ENCODE assay signal across 8 mouse cellular contexts in genomic region chr15:80799074-80799633, GRCm38 (mm10).
DNase-seq lines count a peak whose midpoint lies in the region; ATAC-seq lines count a peak whose summit lies in the region.

No protein-coding gene starts in this region.

- H3K36me3 ChIP-seq in forebrain, embryonic 12.5 days (replicated peaks) = no peaks in the 10 kb centered on the region
- no peaks in the 10 kb centered on the region for H3K36me3 ChIP-seq in hindbrain, embryonic 16.5 days (ENCODE audit: control insufficient read depth, insufficient read depth, low read length)
- H3K36me3 ChIP-seq in midbrain, embryonic 12.5 days = no peaks in the 10 kb centered on the region

- H3K4me3 ChIP-seq in forebrain, embryonic 12.5 days (replicated peaks) = peak overlapping the region; percentile 57
- peak overlapping the region; percentile 58 for H3K4me3 ChIP-seq in hindbrain, embryonic 16.5 days (ENCODE audit: low read length)
- H3K4me3 ChIP-seq in midbrain, embryonic 12.5 days = peak overlapping the region; percentile 48

- H3K4me1 ChIP-seq in forebrain, embryonic 12.5 days = peaks cover 35% of the 10 kb centered on the region
- H3K4me1 ChIP-seq in hindbrain, embryonic 16.5 days (ENCODE audit: control insufficient read depth, insufficient read depth, low read depth, low read length) = peaks cover 36% of the 10 kb centered on the region
- peaks cover 39% of the 10 kb centered on the region for H3K4me1 ChIP-seq in midbrain, embryonic 12.5 days

- H3K9me3 ChIP-seq in forebrain, embryonic 12.5 days = no peaks in the 10 kb centered on the region
- no peaks in the 10 kb centered on the region for H3K9me3 ChIP-seq in hindbrain, embryonic 16.5 days (ENCODE audit: control insufficient read depth, low read length)
- H3K9me3 ChIP-seq in midbrain, embryonic 12.5 days = no peaks in the 10 kb centered on the region

- H3K27ac ChIP-seq in forebrain, embryonic 12.5 days = peak overlapping the region; percentile 93
- H3K27ac ChIP-seq in hindbrain, embryonic 16.5 days (ENCODE audit: low read depth, low read length) = peak overlapping the region; percentile 87
- H3K27ac ChIP-seq in midbrain, embryonic 12.5 days (replicated peaks) = peak overlapping the region; percentile 91

- peak overlapping the region; percentile 65 for H3K4me2 ChIP-seq in forebrain, embryonic 12.5 days
- peak overlapping the region; percentile 76 for H3K4me2 ChIP-seq in hindbrain, embryonic 16.5 days (ENCODE audit: low read length)
- peak overlapping the region; percentile 58 for H3K4me2 ChIP-seq in midbrain, embryonic 12.5 days (replicated peaks)

- WGBS in forebrain, embryonic 12.5 days = under 1% methylated on average over 10 of the region's 10 CpGs
- WGBS in hindbrain, embryonic 16.5 days = 0% methylated on average over 10 of the region's 10 CpGs
- 0% methylated on average over 10 of the region's 10 CpGs for WGBS in midbrain, embryonic 12.5 days

- DNase-seq in CD4-positive, CD25-positive, alpha-beta regulatory T cell, adult 2 months (ENCODE audit: low read depth, low spot score) = peak; percentile 66
- DNase-seq in c-Kit-negative CD71-positive TER-119-positive erythroid progenitor cells, embryonic 14.5 days (ENCODE audit: low read depth, low spot score) = peak; percentile 52
- DNase-seq in left cerebral cortex, postnatal 4 days = peak; percentile 35
- peak; percentile 52 to 75 for DNase-seq in spleen, postnatal 4 days (ENCODE audit: low spot score in 2 of 2)

- no peak for ATAC-seq in CD4-positive, CD25-positive, alpha-beta regulatory T cell, adult 4 months
- ATAC-seq in forebrain, embryonic 12.5 days (ENCODE audit: low FRiP score) = peak; percentile 63
- ATAC-seq in hindbrain, embryonic 16.5 days = peak; percentile 66
- peak; percentile 45; the same call in 1 of the 2 replicates for ATAC-seq in midbrain, embryonic 12.5 days (ENCODE audit: low FRiP score, low read depth)

- peak overlapping the region; percentile 80 for H3K9ac ChIP-seq in forebrain, embryonic 12.5 days
- H3K9ac ChIP-seq in hindbrain, embryonic 16.5 days (ENCODE audit: low read depth, low read length) = peak overlapping the region; percentile 72
- H3K9ac ChIP-seq in midbrain, embryonic 12.5 days (replicated peaks) = peak overlapping the region; percentile 63

- intact Hi-C loops in left cerebral cortex, postnatal 4 days (cut with DNase I) = loop anchor here (5.0 kb wide), 1 partner anchor 87 kb away; the partner anchor contains the start of gene Tnrc6b

- no peaks in the 10 kb centered on the region for H3K27me3 ChIP-seq in forebrain, embryonic 12.5 days
- no peaks in the 10 kb centered on the region for H3K27me3 ChIP-seq in hindbrain, embryonic 16.5 days (replicated peaks; ENCODE audit: control insufficient read depth, insufficient read depth, low read length)
- no peaks in the 10 kb centered on the region for H3K27me3 ChIP-seq in midbrain, embryonic 12.5 days
